Mouse (Mus musculus): Measurements from ENCODE around the gene Adh7. TPM values are rescaled to one million over a fixed set of nuclear protein-coding genes. Genes with fewer than 3 reads are reported as not detected.

The Adh7 gene
- 4.8 and 4.9 TPM in 2 replicates for polyA plus RNA-seq (2012; rRNA removed)

GRCm38 (mm10) chr3:138217631-138218264, at the start of gene Adh7:
Gene Adh7, plus strand, starts transcription at chr3:138217760.

GRCm38 (mm10) chr3:138193683-138194302, 23.8 kb upstream of the Adh7 start, which contains the start of gene 4930579F01Rik:
Gene 4930579F01Rik, minus strand, starts transcription at chr3:138193825.

GRCm38 (mm10) chr3:138260721-138261669, 43.4 kb downstream of the Adh7 start, which contains the start of gene Adh1:
Gene Adh1, plus strand, starts transcription at chr3:138260991.

Other genes with a start within 250 kb of the Adh7 start
- 10.1 and 10.6 TPM in 2 replicates for gene Dapp1, start 236.2 kb upstream of the Adh7 start, polyA plus RNA-seq (2012; rRNA removed)
- 0.01 TPM in 2 replicates for gene 1110002E22Rik, start 152.7 kb upstream of the Adh7 start, polyA plus RNA-seq (2012; rRNA removed)
- 0.02 and 0.03 TPM in 2 replicates for gene Gm5105, start 150.4 kb upstream of the Adh7 start, polyA plus RNA-seq (2012; rRNA removed)
- gene Trmt10a, start 74.3 kb upstream of the Adh7 start, polyA plus RNA-seq (2012; rRNA removed) = 2.4 and 2.9 TPM in 2 replicates
- 47.1 and 48.9 TPM in 2 replicates for gene Mttp, start 72.8 kb upstream of the Adh7 start, polyA plus RNA-seq (2012; rRNA removed)
- gene 4930579F01Rik, start 23.9 kb upstream of the Adh7 start, polyA plus RNA-seq (2012; rRNA removed) = not detected in 2 replicates
- gene Adh1, start 43.2 kb downstream of the Adh7 start, polyA plus RNA-seq (2012; rRNA removed) = 1,016 and 1,070 TPM in 2 replicates
- gene Adh6a, start 95.5 kb downstream of the Adh7 start, polyA plus RNA-seq (2012; rRNA removed) = not detected in 2 replicates
- 0.19 and 0.27 TPM in 2 replicates for gene Adh6b, start 124.0 kb downstream of the Adh7 start, polyA plus RNA-seq (2012; rRNA removed)
- gene Adh4, start 197.7 kb downstream of the Adh7 start, polyA plus RNA-seq (2012; rRNA removed) = 0.39 and 0.49 TPM in 2 replicates
- 169 and 177 TPM in 2 replicates for gene Adh5, start 225.3 kb downstream of the Adh7 start, polyA plus RNA-seq (2012; rRNA removed)